Mouse (Mus musculus) urinary bladder, postnatal 14 days (tissue): ENCODE results near the gene Mpg.

Experiments
- DNase-seq: peaks from one replicate; pipeline ENCODE4 v3.0.0; 2021; ENCODE audit warnings: low spot score

Gene Mpg

DNA sequence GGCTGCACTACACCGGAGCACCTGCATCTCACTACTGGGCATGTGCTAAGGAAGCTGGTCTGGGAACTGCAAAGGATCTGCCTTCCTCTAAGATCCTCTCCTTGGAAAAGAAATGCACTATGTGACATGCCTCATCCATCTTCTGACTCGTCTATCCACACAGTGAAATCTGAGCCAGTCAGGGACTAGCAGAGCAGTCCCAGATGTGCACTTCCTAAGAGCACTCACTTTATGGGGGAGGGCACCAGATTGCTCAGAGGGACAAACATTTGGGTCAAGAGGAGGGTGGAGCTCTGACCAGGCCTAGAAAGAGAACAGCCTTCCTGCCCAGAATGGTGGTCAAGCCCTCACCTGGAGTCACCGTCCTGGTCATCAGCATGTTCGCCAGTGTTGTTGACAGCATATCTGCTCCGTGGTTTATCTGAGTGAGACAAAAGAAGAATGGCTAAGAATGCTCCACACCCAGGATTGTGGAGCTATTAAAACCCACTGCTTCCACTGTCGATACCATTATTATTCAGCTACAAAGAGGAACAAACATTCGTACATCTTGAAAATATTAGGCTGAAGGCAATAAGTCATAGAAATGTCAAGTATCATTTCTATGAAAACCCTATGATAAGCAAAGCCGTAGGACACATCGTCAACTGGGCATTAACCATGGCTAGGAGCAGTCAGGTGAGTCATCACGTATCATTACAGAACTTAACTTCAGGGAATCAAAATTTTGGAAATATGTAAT is 36.5 kb downstream of the Mpg start:
- DNase-seq = no peak

DNA sequence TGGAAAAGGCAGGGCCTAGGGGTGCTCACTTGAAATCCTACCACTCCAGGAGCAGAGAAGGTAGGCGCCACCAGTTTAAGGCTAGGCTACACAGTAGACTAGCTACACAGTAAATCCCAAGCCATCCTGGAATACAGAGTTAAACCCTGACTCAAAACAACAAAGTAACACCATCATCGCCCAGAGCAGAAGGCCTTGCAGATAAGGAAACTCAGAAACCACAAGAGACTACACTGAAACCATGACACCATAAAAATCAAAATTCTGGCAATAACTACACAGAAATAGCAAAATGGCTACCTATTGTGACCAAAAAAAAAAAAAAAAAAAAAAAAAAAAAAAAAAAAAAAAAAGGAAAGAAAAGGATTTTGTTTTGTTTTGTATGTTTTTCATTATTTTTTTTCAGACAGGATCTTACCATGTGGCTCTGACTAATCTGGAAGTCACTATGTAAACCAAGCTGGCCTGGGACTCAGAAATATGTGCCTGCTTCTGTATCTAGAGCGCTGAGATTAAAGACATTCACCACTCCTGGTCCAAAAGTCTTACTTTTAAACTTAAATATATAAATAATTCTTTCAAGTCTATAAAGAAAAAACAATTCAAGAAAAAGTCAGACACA is 38.9 kb downstream of the Mpg start:
- DNase-seq = no peak

GRCm38 (mm10) chr11:32266194-32266593 is 39.9 kb downstream of the Mpg start:
- DNase-seq = no peak

GRCm38 (mm10) chr11:32266776-32267175 is 40.5 kb downstream of the Mpg start:
- DNase-seq = no peak

- peak; percentile 97 for DNase-seq
Measured at GRCm38 (mm10) chr11:32267188-32267884, 41.0 kb downstream of the Mpg start, which contains the start of gene Nprl3. TSS of gene Nprl3 (minus strand) at chr11:32267707.

DNA sequence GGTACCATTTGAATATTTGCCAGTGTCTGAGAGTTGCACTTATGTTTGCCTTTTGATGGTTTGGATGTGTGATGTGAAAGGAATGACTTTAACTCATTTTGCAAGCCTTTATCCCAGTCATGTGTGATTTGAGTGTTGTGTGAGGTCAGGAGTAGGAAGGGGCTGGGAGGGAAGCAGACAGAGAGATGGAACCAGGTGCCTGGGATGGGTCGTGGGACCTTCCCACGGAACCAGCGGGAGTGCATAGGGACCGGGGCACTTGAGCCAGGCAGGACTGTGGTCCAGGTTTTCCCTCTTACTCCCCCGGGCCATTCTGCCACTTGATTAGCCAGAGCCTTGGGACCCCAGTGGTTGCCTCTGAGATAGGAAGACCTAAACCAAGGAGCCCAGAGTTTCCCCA is 41.7 kb downstream of the Mpg start:
- DNase-seq = no peak

DNA sequence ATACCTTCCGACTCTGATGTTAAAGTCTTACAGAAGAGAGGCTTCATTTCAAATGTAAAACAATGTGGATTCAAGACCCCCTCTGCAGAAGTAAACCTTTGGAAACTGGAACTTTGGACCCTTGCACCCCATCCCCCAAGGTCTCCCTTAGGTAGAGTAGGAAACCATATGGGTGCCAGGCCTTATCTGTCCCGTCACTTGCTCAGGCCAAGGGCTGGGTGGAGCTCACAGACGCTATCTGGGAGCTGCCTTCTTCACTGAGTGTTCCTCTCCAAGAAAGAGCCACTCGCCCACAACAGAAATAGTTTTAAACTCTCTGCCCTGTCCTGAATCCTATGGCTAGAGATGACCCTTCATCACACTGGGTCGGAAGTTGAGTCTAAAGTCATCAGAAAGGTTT is 42.6 kb downstream of the Mpg start:
- no peak for DNase-seq

DNA sequence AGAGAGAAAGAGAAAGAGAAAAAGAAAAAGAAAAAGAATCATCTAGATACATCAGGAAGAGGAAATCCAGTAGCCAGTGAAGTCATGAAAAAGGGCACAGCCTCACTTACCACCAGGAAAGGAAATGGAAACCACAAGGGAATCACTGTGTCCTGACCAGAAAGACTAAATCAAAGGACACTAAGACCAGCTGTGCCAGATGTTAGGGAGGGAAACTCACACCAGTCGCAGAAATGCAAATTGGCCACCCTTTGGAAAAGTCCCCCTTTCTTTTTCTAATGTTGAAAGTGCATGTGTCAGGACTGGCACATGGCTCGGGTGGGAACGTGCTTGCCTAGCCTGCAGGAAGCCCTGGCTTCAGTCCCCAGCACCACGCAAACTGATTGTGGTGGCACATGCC is 44.9 kb downstream of the Mpg start:
- no peak for DNase-seq

GRCm38 (mm10) chr11:32276347-32276746 is 50.0 kb downstream of the Mpg start, which contains the start of gene Hba-x:
TSS of gene Hba-x (plus strand) at chr11:32276400.
- no peak for DNase-seq

DNA sequence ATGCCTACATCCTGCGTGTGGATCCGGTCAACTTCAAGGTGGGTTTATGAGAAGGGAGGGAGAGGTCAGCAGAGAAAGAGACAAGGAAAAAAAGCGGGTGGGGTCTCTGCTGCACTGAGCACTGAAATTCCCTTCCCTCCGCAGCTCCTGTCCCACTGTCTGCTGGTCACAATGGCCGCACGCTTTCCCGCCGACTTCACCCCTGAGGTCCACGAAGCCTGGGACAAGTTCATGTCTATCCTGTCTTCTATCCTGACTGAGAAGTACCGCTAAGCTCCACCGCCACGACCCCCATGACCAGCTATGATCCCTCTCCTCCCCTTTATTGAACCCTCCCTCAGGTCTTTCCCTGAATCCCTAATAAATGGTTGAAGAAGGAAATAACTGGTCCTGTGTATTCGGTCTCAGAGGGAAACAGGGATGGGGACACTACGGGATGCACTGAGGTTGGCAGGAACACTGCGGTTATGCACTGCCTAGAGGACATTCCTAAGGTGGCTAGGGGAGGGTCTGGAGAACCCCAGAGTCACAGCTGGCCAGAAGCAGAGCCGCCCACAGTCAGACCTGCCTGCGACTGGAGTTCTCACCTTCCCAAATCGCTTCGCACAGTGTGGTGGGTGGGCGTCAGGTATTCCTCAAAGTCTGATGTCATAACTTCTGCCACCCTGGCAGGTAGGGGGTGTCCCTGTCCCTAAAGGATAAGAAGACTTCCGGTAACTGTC is 51.6 kb downstream of the Mpg start:
- DNase-seq = no peak

DNA sequence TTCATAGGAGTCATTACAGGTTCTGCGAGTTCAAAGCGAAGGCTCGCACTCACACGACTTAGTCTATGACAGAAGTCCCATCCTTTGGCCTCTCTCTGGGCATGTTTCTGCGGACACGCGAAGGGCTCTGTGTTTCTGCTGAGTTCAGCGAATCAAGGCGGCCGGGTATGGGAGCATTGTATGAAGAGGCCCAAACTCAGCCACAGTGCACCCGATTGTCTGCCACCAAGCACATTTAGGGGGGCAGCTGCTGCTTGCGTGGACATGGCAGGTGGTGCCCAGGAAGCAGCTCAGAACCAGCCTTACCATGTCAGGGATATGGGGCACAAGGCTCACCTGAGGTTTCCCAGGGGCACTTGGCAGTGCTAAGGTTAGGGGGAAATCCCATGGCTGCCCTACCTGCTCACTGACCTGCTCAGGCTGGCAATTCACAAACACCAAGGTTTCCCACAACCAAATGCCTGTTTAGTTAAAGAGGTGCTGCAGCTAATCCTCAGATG is 52.2 kb downstream of the Mpg start:
- DNase-seq = no peak

DNA sequence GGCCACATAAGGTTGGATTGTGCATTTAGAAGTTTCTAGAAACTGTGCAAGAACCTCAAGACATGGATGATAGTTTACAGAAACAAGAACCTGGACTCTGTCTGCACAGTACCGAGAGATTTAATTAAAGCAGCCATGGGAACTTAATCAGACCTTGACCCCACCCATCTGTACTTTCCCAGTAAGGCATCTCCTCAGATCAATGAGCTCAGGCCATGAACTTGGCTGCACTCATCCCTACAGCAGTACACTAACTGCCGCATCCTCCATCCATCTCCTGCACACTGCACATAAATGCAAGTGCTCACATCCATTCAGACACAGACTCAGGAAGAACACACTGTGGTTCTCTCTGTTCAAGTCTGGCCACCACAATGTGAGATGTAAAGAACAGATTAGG is 54.3 kb downstream of the Mpg start:
- no peak for DNase-seq

GRCm38 (mm10) chr11:32281416-32282144 is 55.3 kb downstream of the Mpg start:
- DNase-seq = no peak
